Mouse (Mus musculus) erythroblast, embryonic 14.5 days (primary cell): ENCODE measurements around the gene Arpp21.

Experiments used
- GATA1 ChIP-seq: IDR thresholded peaks from 2 replicates; pipeline ENCODE4 v1.6.1; 2012; ENCODE audit warnings: low read length, inconsistent platforms, mixed read lengths
- TAL1 ChIP-seq: IDR thresholded peaks from 3 replicates; pipeline ENCODE4 v1.6.1; 2012; ENCODE audit warnings: low read length, inconsistent platforms, mixed read lengths

GRCm38 (mm10) chr9:112130812-112131211, 104.9 kb downstream of the Arpp21 start:
- no peak for TF ChIP-seq TAL1
- TF ChIP-seq GATA1, result no peak
